Mouse (Mus musculus): ENCODE results near the gene Ywhah. TPM values are rescaled to one million over a fixed set of nuclear protein-coding genes. Genes with fewer than 3 reads are reported as not detected.

The Ywhah gene
- polyA plus RNA-seq (2015; fragmentation: Nextera tagmentation; extraction: Ambion mirVana) = 363 and 388 TPM in 2 replicates

DNA sequence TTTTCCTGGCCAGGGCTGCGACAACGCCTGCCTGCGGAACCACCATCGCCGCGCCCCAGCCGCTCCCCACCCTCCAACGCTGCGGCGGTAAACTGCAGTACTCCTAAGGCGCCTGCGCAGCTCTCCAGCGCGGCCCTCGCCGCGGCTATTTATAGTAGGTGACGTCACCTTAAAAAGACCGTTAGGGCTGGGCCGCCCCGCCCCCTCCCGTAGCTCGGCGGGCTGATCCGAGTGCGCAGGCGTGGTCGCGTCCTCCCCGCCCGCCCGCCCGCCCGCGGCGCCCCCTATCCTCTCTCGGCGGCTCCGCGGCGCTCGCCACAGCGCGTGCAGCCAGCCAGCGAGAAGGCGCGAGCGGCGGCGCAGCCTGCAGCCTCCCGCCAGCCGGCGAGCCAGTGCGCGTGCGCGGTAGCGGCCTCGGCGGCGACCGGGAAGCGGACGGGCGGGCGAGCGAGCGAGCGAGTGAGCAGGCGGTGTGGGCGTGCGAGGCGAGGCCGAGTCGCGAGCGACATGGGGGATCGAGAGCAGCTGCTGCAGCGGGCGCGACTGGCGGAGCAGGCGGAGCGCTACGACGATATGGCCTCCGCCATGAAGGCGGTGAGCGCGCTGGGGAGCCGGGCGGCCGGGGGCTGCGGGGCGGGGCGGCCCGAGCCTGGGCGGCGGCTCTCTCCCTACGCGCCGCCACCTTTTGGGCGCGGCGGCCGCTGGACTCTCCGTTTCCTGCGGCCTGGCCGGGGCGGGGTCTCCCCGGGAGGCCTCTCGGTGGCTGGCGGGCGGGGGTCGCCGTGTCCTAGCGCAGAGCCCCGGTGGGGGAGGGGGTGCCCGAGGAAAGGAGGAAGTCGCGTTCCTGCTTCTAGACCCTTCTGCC lies at the start of gene Ywhah:
TSS of gene Ywhah (plus strand) at position 256 of the 865 bp plus-strand sequence.
- peak; percentile 98 for ATAC-seq (ENCODE audit: low FRiP score, low read depth)
- Histone ChIP-seq H3K27ac (peak within 1 kb of the TSS; percentile 100), H3K4me3 (peak within 1 kb of the TSS; percentile 83), H3K4me1 (peaks cover 26% of the 10 kb centered on the region), H3K9ac (peak within 1 kb of the TSS; percentile 96), H3K4me2 (replicated peaks) (peak within 1 kb of the TSS; percentile 85), H3K27me3 (no peaks in the 10 kb centered on the region), H3K9me3 (no peaks in the 10 kb centered on the region), H3K36me3 (peaks cover 23% of the 10 kb centered on the region)
- WGBS = under 1% methylated on average over 96 of the region's 121 CpGs

DNA sequence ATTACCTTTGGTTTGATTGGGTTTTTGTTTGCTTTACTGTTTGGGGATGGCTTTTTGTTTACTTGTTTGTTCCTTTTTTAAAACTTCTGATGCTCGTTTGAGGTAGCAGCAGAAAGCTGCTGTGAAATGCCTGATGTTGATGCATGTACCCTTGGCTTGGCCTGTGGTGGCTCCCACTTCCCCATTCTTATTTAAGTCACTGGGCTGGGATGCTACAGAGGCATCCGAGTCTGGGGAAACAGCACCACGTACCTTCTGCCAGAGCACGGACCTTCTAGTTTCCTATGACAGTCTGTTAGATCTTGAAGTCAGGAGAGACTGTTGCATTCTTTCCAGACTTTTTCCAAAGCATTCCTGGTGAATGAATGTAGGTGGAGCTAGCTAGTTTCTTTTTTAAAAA lies 42.1 kb upstream of the Ywhah start:
- H3K4me3 ChIP-seq = no peak overlapping the region
- no peaks in the 10 kb centered on the region for H3K4me1 ChIP-seq
- H3K9ac ChIP-seq = no peak overlapping the region
- WGBS = 70% methylated on average over 4 of the region's 4 CpGs
- peaks cover 66% of the 10 kb centered on the region for H3K36me3 ChIP-seq
- no peak overlapping the region for H3K27ac ChIP-seq
- no peaks in the 10 kb centered on the region for H3K9me3 ChIP-seq
- H3K27me3 ChIP-seq = no peaks in the 10 kb centered on the region
- ATAC-seq (ENCODE audit: low FRiP score, low read depth) = no peak
- no peak overlapping the region for H3K4me2 ChIP-seq (replicated peaks)

DNA sequence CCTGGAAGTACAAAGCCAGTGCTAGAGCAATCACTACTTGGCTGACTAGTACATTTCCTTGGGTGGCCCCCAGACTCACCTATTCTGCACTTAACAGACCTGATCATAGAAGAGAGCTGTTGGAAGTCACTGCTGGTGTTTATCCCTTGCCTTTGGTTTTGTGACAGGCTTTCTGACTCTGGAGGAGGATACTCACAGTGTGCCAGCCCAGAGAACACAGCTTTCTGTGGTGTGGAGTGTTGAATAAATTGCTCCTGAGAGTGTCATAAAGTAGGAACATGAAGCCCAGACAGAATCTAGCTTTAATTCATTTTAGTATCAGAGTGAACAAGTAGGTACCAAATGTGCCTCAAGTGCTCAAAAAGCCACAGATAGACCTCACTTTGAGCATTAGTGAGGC lies 41.4 kb upstream of the Ywhah start:
- H3K9ac ChIP-seq = no peak overlapping the region
- H3K27ac ChIP-seq = no peak overlapping the region
- H3K4me1 ChIP-seq = no peaks in the 10 kb centered on the region
- no peaks in the 10 kb centered on the region for H3K9me3 ChIP-seq
- H3K27me3 ChIP-seq = no peaks in the 10 kb centered on the region
- ATAC-seq (ENCODE audit: low FRiP score, low read depth) = no peak
- H3K36me3 ChIP-seq = peaks cover 72% of the 10 kb centered on the region
- H3K4me2 ChIP-seq (replicated peaks) = no peak overlapping the region
- no peak overlapping the region for H3K4me3 ChIP-seq

DNA sequence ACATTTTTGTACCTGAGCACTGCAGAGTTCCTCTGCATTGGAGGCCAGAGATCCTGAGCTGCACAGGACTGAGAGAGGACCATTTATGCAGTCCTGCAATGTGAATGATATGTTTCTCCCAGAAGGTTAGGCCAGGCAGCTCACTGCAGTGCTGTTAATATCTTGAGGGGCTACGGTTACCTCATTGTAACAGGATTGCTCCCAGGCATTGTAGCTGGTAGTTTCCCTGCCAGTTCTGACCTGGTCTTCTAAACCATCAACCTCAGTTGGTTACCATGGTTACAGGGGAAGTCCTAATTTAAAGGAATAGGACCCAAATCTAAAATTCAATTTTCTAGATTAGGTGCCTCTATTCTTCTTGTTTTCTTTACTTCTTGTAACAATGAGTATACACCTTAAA lies 33.2 kb upstream of the Ywhah start:
- 82% methylated on average over 1 of the region's 1 CpGs for WGBS
- Histone ChIP-seq H3K9me3 (no peaks in the 10 kb centered on the region), H3K4me2 (replicated peaks) (no peak overlapping the region), H3K4me3 (no peak overlapping the region), H3K27ac (no peak overlapping the region), H3K27me3 (no peaks in the 10 kb centered on the region), H3K9ac (no peak overlapping the region), H3K4me1 (no peaks in the 10 kb centered on the region), H3K36me3 (peaks cover 77% of the 10 kb centered on the region)
- no peak for ATAC-seq (ENCODE audit: low FRiP score, low read depth)

GRCm38 (mm10) chr5:32987873-32988272 lies 30.7 kb upstream of the Ywhah start:
- Histone ChIP-seq H3K9me3 (no peaks in the 10 kb centered on the region), H3K4me1 (no peaks in the 10 kb centered on the region), H3K4me2 (replicated peaks) (no peak overlapping the region), H3K4me3 (no peak overlapping the region), H3K27ac (no peak overlapping the region), H3K27me3 (no peaks in the 10 kb centered on the region), H3K9ac (no peak overlapping the region), H3K36me3 (peaks cover 65% of the 10 kb centered on the region)
- 79% methylated on average over 1 of the region's 1 CpGs for WGBS
- ATAC-seq (ENCODE audit: low FRiP score, low read depth) = no peak

- no peak overlapping the region for H3K9ac ChIP-seq
- no peak for ATAC-seq (ENCODE audit: low FRiP score, low read depth)
- no peak overlapping the region for H3K27ac ChIP-seq
- peaks cover 43% of the 10 kb centered on the region for H3K36me3 ChIP-seq
- H3K9me3 ChIP-seq = no peaks in the 10 kb centered on the region
- no peak overlapping the region for H3K4me2 ChIP-seq (replicated peaks)
- H3K27me3 ChIP-seq = no peaks in the 10 kb centered on the region
- 81% methylated on average over 13 of the region's 13 CpGs for WGBS
- peaks cover 6% of the 10 kb centered on the region for H3K4me1 ChIP-seq
- H3K4me3 ChIP-seq = no peak overlapping the region
Measured at GRCm38 (mm10) chr5:32989959-32990640, 28.5 kb upstream of the Ywhah start.

DNA sequence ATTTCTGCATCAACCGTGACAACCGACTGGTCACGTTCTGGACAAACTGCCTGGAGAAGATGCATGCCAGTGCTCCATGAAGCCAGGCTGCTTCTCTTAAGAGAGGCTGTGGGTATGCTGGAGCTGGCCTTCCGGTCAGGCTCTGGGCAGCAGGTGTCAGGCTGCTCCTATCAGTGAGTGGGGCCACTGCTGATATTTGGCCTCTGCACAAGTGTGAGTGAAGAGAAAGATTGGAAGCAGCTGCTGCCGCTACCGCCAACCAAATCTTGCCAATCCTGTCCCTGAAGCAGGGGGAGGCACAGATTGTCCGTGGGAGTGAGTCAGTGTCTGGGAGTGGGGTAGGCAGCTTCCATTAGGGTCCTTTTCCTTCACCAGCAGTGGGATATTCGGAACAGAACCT lies 27.5 kb upstream of the Ywhah start:
- no peak overlapping the region for H3K4me3 ChIP-seq
- H3K27ac ChIP-seq = no peak overlapping the region
- no peak for ATAC-seq (ENCODE audit: low FRiP score, low read depth)
- H3K4me2 ChIP-seq (replicated peaks) = no peak overlapping the region
- H3K4me1 ChIP-seq = peaks cover 6% of the 10 kb centered on the region
- WGBS = 75% methylated on average over 8 of the region's 8 CpGs
- H3K9me3 ChIP-seq = no peaks in the 10 kb centered on the region
- no peaks in the 10 kb centered on the region for H3K27me3 ChIP-seq
- no peak overlapping the region for H3K9ac ChIP-seq
- H3K36me3 ChIP-seq = peaks cover 34% of the 10 kb centered on the region

GRCm38 (mm10) chr5:32994471-32994870 lies 24.1 kb upstream of the Ywhah start:
- no peaks in the 10 kb centered on the region for H3K27me3 ChIP-seq
- no peak for ATAC-seq (ENCODE audit: low FRiP score, low read depth)
- H3K36me3 ChIP-seq = peaks cover 9% of the 10 kb centered on the region; the same call in 1 of the 2 replicates
- peaks cover 6% of the 10 kb centered on the region for H3K4me1 ChIP-seq
- no peak overlapping the region for H3K4me3 ChIP-seq
- no peak overlapping the region for H3K4me2 ChIP-seq (replicated peaks)
- H3K9me3 ChIP-seq = no peaks in the 10 kb centered on the region
- H3K27ac ChIP-seq = no peak overlapping the region; the same call in 1 of the 2 replicates
- 27% methylated on average over 2 of the region's 2 CpGs for WGBS
- H3K9ac ChIP-seq = no peak overlapping the region

GRCm38 (mm10) chr5:32995756-32996155 lies 22.9 kb upstream of the Ywhah start:
- no peaks in the 10 kb centered on the region for H3K27me3 ChIP-seq
- H3K9me3 ChIP-seq = no peaks in the 10 kb centered on the region
- H3K4me1 ChIP-seq = peaks cover 6% of the 10 kb centered on the region
- no peak overlapping the region for H3K4me3 ChIP-seq
- WGBS = 77% methylated on average over 4 of the region's 4 CpGs
- ATAC-seq (ENCODE audit: low FRiP score, low read depth) = no peak
- H3K27ac ChIP-seq = no peak overlapping the region
- H3K9ac ChIP-seq = no peak overlapping the region
- H3K4me2 ChIP-seq (replicated peaks) = no peak overlapping the region
- H3K36me3 ChIP-seq = peaks cover 5% of the 10 kb centered on the region; the same call in 1 of the 2 replicates

DNA sequence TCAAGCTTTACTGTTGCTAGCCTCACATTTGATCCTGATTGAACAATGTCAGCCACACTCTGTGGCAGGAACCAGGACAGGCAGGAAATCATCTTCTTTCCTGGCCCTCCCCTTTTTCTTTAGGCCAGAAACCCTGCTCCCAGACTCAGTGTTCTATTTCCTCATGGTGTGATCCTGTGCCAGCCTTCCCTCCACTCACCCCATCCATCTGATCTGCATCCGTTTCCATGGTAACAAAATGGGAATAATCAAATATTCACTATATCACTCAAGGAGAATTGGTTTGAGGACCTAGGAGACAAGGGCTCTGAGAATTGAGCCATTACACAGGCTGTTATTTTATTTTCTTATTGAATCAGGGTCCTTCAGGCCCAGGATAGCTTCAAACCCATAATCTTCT lies 22.1 kb upstream of the Ywhah start:
- ATAC-seq (ENCODE audit: low FRiP score, low read depth) = no peak

DNA sequence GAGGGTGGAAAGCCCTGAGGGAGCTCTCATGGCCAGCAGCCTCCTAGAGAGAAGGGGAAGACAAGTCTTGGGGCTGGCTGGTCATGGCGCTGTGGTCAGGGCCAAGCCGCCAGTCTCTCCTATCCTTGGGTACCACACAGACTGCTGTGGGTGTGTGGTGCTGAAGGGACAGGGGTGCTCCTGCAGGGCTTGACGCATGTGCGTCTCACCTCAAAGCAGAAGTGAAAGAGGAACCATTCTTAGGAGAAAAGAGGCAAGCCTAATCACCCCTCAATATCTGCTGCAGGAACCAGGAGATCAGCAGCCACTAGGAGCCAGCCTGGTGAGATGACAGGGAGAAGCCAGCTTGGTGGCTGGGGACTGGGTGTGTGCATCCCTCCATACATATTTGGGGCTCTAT lies 20.9 kb upstream of the Ywhah start:
- WGBS = 25% methylated on average over 4 of the region's 4 CpGs

More for the DNA sequence above, 22.1 kb upstream of the Ywhah start:
- Histone ChIP-seq H3K9ac (no peak overlapping the region), H3K36me3 (no peaks in the 10 kb centered on the region), H3K27ac (no peak overlapping the region), H3K4me2 (replicated peaks) (no peak overlapping the region), H3K4me3 (no peak overlapping the region), H3K9me3 (no peaks in the 10 kb centered on the region), H3K4me1 (peaks cover 6% of the 10 kb centered on the region), H3K27me3 (no peaks in the 10 kb centered on the region)
- WGBS = 90% methylated on average over 1 of the region's 1 CpGs

GRCm38 (mm10) chr5:32998783-32999182 lies 19.8 kb upstream of the Ywhah start:
- 91% methylated on average over 4 of the region's 4 CpGs for WGBS

More for the DNA sequence above, 20.9 kb upstream of the Ywhah start:
- H3K9ac ChIP-seq = no peak overlapping the region
- no peaks in the 10 kb centered on the region for H3K36me3 ChIP-seq
- peaks cover 6% of the 10 kb centered on the region for H3K4me1 ChIP-seq
- H3K9me3 ChIP-seq = no peaks in the 10 kb centered on the region
- no peak overlapping the region for H3K4me2 ChIP-seq (replicated peaks)
- no peak for ATAC-seq (ENCODE audit: low FRiP score, low read depth)
- H3K27me3 ChIP-seq = no peaks in the 10 kb centered on the region
- H3K27ac ChIP-seq = no peak overlapping the region
- no peak overlapping the region for H3K4me3 ChIP-seq

More at GRCm38 (mm10) chr5:32998783-32999182, 19.8 kb upstream of the Ywhah start:
- ATAC-seq (ENCODE audit: low FRiP score, low read depth) = no peak
- H3K4me3 ChIP-seq = no peak overlapping the region
- no peak overlapping the region for H3K9ac ChIP-seq
- H3K27ac ChIP-seq = no peak overlapping the region
- H3K36me3 ChIP-seq = no peaks in the 10 kb centered on the region
- no peaks in the 10 kb centered on the region for H3K9me3 ChIP-seq
- H3K27me3 ChIP-seq = no peaks in the 10 kb centered on the region
- H3K4me2 ChIP-seq (replicated peaks) = no peak overlapping the region
- peaks cover 6% of the 10 kb centered on the region for H3K4me1 ChIP-seq

All from limb, embryonic 13.5 days (tissue).